In genomic region chr14:31237101-31237882, GRCm38 (mm10) we compare ENCODE assay signal across 12 mouse cellular contexts. TPM values are rescaled to one million over a fixed set of nuclear protein-coding genes. Genes with fewer than 3 reads are reported as not detected.
DNase-seq lines count a peak whose midpoint lies in the region; ATAC-seq and TF ChIP-seq lines count a peak whose summit lies in the region.
"Had no signal": no experiment of that assay in that cellular context is flagged by ENCODE, and none has a peak within 500 bp of the region (broad histone marks: within the 10 kb centered on the region; RNA-seq: fewer than 3 reads in every experiment).

No protein-coding gene starts in this region.

- no peak overlapping the region for H3K9ac ChIP-seq in embryonic facial prominence, embryonic 13.5 days
- no peak overlapping the region for H3K9ac ChIP-seq in lung, postnatal 0 days (replicated peaks; ENCODE audit: low read depth)
- no peak overlapping the region for H3K9ac ChIP-seq in midbrain, embryonic 15.5 days
- no peak overlapping the region for H3K9ac ChIP-seq in forebrain, embryonic 14.5 days (ENCODE audit: low read length)
- H3K9ac ChIP-seq: forebrain, postnatal 0 days; liver, embryonic 13.5 days had no signal

- H3K27me3 ChIP-seq in embryonic facial prominence, embryonic 13.5 days = no peaks in the 10 kb centered on the region
- H3K27me3 ChIP-seq in embryonic facial prominence, embryonic 10.5 days (replicated peaks; ENCODE audit: low read depth, poor library complexity, severe bottlenecking) = no peaks in the 10 kb centered on the region
- H3K27me3 ChIP-seq in lung, postnatal 0 days (replicated peaks; ENCODE audit: insufficient read depth, low read length) = no peaks in the 10 kb centered on the region
- H3K27me3 ChIP-seq in midbrain, embryonic 15.5 days (replicated peaks) = no peaks in the 10 kb centered on the region
- H3K27me3 ChIP-seq in forebrain, embryonic 14.5 days (replicated peaks; ENCODE audit: control insufficient read depth, insufficient read depth, low read length) = no peaks in the 10 kb centered on the region

- TF ChIP-seq CTCF in lung, postnatal 0 days (IDR thresholded peaks at IDR 0.05) = no peak

- no peak overlapping the region for H3K4me2 ChIP-seq in embryonic facial prominence, embryonic 13.5 days
- H3K4me2 ChIP-seq in lung, postnatal 0 days (replicated peaks; ENCODE audit: low read depth, low read length) = no peak overlapping the region
- H3K4me2 ChIP-seq in midbrain, embryonic 15.5 days = no peak overlapping the region
- H3K4me2 ChIP-seq in forebrain, embryonic 14.5 days (ENCODE audit: low read length) = no peak overlapping the region
- H3K4me2 ChIP-seq: liver, embryonic 13.5 days had no signal

- no peaks in the 10 kb centered on the region for H3K36me3 ChIP-seq in embryonic facial prominence, embryonic 13.5 days
- peaks cover 7% of the 10 kb centered on the region; the same call in 1 of the 2 replicates for H3K36me3 ChIP-seq in embryonic facial prominence, embryonic 10.5 days (replicated peaks)
- H3K36me3 ChIP-seq in lung, postnatal 0 days (ENCODE audit: insufficient read depth, low read length) = no peaks in the 10 kb centered on the region
- no peaks in the 10 kb centered on the region for H3K36me3 ChIP-seq in midbrain, embryonic 15.5 days (replicated peaks)
- H3K36me3 ChIP-seq in forebrain, embryonic 14.5 days (ENCODE audit: control insufficient read depth, insufficient read depth, low read length) = no peaks in the 10 kb centered on the region
- H3K36me3 ChIP-seq: liver, embryonic 13.5 days had no signal

- H3K9me3 ChIP-seq in embryonic facial prominence, embryonic 13.5 days = no peaks in the 10 kb centered on the region
- H3K9me3 ChIP-seq in embryonic facial prominence, embryonic 10.5 days = no peaks in the 10 kb centered on the region
- H3K9me3 ChIP-seq in lung, postnatal 0 days (ENCODE audit: low read length) = no peaks in the 10 kb centered on the region
- H3K9me3 ChIP-seq in midbrain, embryonic 15.5 days = no peaks in the 10 kb centered on the region
- H3K9me3 ChIP-seq in forebrain, embryonic 14.5 days (replicated peaks; ENCODE audit: control insufficient read depth, low read length) = no peaks in the 10 kb centered on the region
- H3K9me3 ChIP-seq: liver, embryonic 13.5 days had no signal

- 0 out of 2 replicates have a peak overlapping the region, but pooled peaks have one; percentile 39 for H3K27ac ChIP-seq in embryonic facial prominence, embryonic 13.5 days
- no peak overlapping the region for H3K27ac ChIP-seq in embryonic facial prominence, embryonic 10.5 days (replicated peaks)
- H3K27ac ChIP-seq in lung, postnatal 0 days (ENCODE audit: low read length) = peak overlapping the region; percentile 78
- H3K27ac ChIP-seq in midbrain, embryonic 15.5 days = no peak overlapping the region
- no peak overlapping the region for H3K27ac ChIP-seq in forebrain, embryonic 14.5 days (ENCODE audit: low read depth, low read length)
- H3K27ac ChIP-seq: liver, embryonic 13.5 days had no signal

- TF ChIP-seq EP300 in lung, postnatal 0 days (IDR thresholded peaks at IDR 0.05) = peak; percentile 84

- peaks cover 2% of the 10 kb centered on the region; the same call in 1 of the 2 replicates for H3K4me1 ChIP-seq in embryonic facial prominence, embryonic 13.5 days
- peaks cover 16% of the 10 kb centered on the region for H3K4me1 ChIP-seq in embryonic facial prominence, embryonic 10.5 days
- H3K4me1 ChIP-seq in lung, postnatal 0 days (ENCODE audit: insufficient read depth, low read depth, low read length) = 0 out of 2 replicates have a peak, but pooled peaks cover 6% of the 10 kb centered on the region
- no peaks in the 10 kb centered on the region for H3K4me1 ChIP-seq in midbrain, embryonic 15.5 days
- no peaks in the 10 kb centered on the region for H3K4me1 ChIP-seq in forebrain, embryonic 14.5 days (ENCODE audit: control insufficient read depth, insufficient read depth, low read length)

- no peak for DNase-seq in embryonic facial prominence, embryonic 10.5 days (ENCODE audit: low spot score)
- peak; percentile 75 for DNase-seq in adrenal gland, adult 2 months
- DNase-seq in gastrocnemius, adult 8-10 months (ENCODE audit: low spot score in 2 of 2) = peak; percentile 58 to 59
- peak; percentile 96 for DNase-seq in lung, postnatal 0 days (ENCODE audit: low spot score)
- no peak for DNase-seq in cerebellum, adult 11 months
- no peak for DNase-seq in forebrain, embryonic 14.5 days (ENCODE audit: low spot score)
- DNase-seq: forebrain, postnatal 0 days; liver, embryonic 13.5 days; right cerebral cortex, postnatal 4 days had no signal

- H3K4me3 ChIP-seq in embryonic facial prominence, embryonic 13.5 days = no peak overlapping the region
- no peak overlapping the region for H3K4me3 ChIP-seq in embryonic facial prominence, embryonic 10.5 days
- no peak overlapping the region for H3K4me3 ChIP-seq in lung, postnatal 0 days (ENCODE audit: low read depth, low read length)
- H3K4me3 ChIP-seq in midbrain, embryonic 15.5 days = no peak overlapping the region
- no peak overlapping the region for H3K4me3 ChIP-seq in forebrain, embryonic 14.5 days (ENCODE audit: low read depth, low read length)
- H3K4me3 ChIP-seq: liver, embryonic 13.5 days had no signal

- no peak for ATAC-seq in embryonic facial prominence, embryonic 13.5 days (ENCODE audit: insufficient number of reproducible peaks, insufficient read depth, low FRiP score, low TSS enrichment, low read depth)
- ATAC-seq in lung, postnatal 0 days = peak; percentile 67
- ATAC-seq in midbrain, embryonic 15.5 days (replicated peaks) = no peak
- ATAC-seq in forebrain, embryonic 14.5 days = no peak
- ATAC-seq: forebrain, postnatal 0 days had no signal

- WGBS in embryonic facial prominence, embryonic 13.5 days = 78% methylated on average over 7 of the region's 7 CpGs
- 86% methylated on average over 7 of the region's 7 CpGs for WGBS in embryonic facial prominence, embryonic 10.5 days
- WGBS in lung, postnatal 0 days = 46% methylated on average over 7 of the region's 7 CpGs
- 88% methylated on average over 7 of the region's 7 CpGs for WGBS in midbrain, embryonic 15.5 days
- WGBS in forebrain, embryonic 14.5 days = 87% methylated on average over 7 of the region's 7 CpGs

RNA-seq across cellular contexts. Expression of gene Phf7, which starts 13.8 kb away (rescaled TPM):
- polyA plus RNA-seq in embryonic facial prominence, embryonic 13.5 days (2015; fragmentation: Nextera tagmentation; extraction: Ambion mirVana) = 12.4 and 14.3 TPM in 2 replicates
- 12.0 and 12.8 TPM in 2 replicates for polyA plus RNA-seq in embryonic facial prominence, embryonic 10.5 days (2016; fragmentation: Nextera tagmentation; extraction: Ambion mirVana)
- 1 to 10 TPM; 6.1 to 7.3 TPM for total RNA-seq in adrenal gland, adult 2 months (2021)
- polyA plus RNA-seq in adrenal gland, adult 2 months (2012; rRNA removed) = 4.6 and 4.8 TPM in 2 replicates
- 10 to 100 TPM; 11.2 to 11.7 (median 11.6) TPM for total RNA-seq in gastrocnemius, adult 8-10 months (2022)
- 17.7 and 18.8 TPM in 2 replicates for polyA plus RNA-seq in lung, postnatal 0 days (2015; fragmentation: Nextera tagmentation; extraction: Ambion mirVana)
- 9.9 TPM in 2 replicates for polyA plus RNA-seq in midbrain, embryonic 15.5 days (2015; fragmentation: Nextera tagmentation; extraction: Ambion mirVana)
- 11.6 and 13.2 TPM in 2 replicates for polyA plus RNA-seq in forebrain, embryonic 14.5 days (2014; fragmentation: Nextera tagmentation; extraction: Ambion mirVana)

RNA-seq across cellular contexts. Expression of gene Bap1, which starts 14.0 kb away (rescaled TPM):
- polyA plus RNA-seq in embryonic facial prominence, embryonic 13.5 days (2015; fragmentation: Nextera tagmentation; extraction: Ambion mirVana) = 90.3 and 93.1 TPM in 2 replicates
- polyA plus RNA-seq in embryonic facial prominence, embryonic 10.5 days (2016; fragmentation: Nextera tagmentation; extraction: Ambion mirVana) = 139 and 144 TPM in 2 replicates
- 10 to 100 TPM; 59.5 to 60.5 TPM for total RNA-seq in adrenal gland, adult 2 months (2021)
- 63.2 and 72.0 TPM in 2 replicates for polyA plus RNA-seq in adrenal gland, adult 2 months (2012; rRNA removed)
- 10 to 100 TPM; 46.3 to 57.2 (median 48.7) TPM for total RNA-seq in gastrocnemius, adult 8-10 months (2022)
- 38.1 and 38.7 TPM in 2 replicates for polyA plus RNA-seq in lung, postnatal 0 days (2015; fragmentation: Nextera tagmentation; extraction: Ambion mirVana)
- polyA plus RNA-seq in midbrain, embryonic 15.5 days (2015; fragmentation: Nextera tagmentation; extraction: Ambion mirVana) = 124 and 130 TPM in 2 replicates
- 93.9 and 105 TPM in 2 replicates for polyA plus RNA-seq in forebrain, embryonic 14.5 days (2014; fragmentation: Nextera tagmentation; extraction: Ambion mirVana)

RNA-seq across cellular contexts. Expression of gene Sema3g, which starts 19.6 kb away (rescaled TPM):
- polyA plus RNA-seq in embryonic facial prominence, embryonic 13.5 days (2015; fragmentation: Nextera tagmentation; extraction: Ambion mirVana) = 1.2 and 1.3 TPM in 2 replicates
- polyA plus RNA-seq in embryonic facial prominence, embryonic 10.5 days (2016; fragmentation: Nextera tagmentation; extraction: Ambion mirVana) = 0.76 and 0.79 TPM in 2 replicates
- total RNA-seq in adrenal gland, adult 2 months (2021) = 10 to 100 TPM in 1 of 2 experiments, 1 to 10 TPM in 1; 5.2 to 11.2 TPM
- 8.7 and 10.9 TPM in 2 replicates for polyA plus RNA-seq in adrenal gland, adult 2 months (2012; rRNA removed)
- 1 to 10 TPM; 3.8 to 4.9 (median 4.5) TPM for total RNA-seq in gastrocnemius, adult 8-10 months (2022)
- 4.7 and 5.7 TPM in 2 replicates for polyA plus RNA-seq in lung, postnatal 0 days (2015; fragmentation: Nextera tagmentation; extraction: Ambion mirVana)
- polyA plus RNA-seq in midbrain, embryonic 15.5 days (2015; fragmentation: Nextera tagmentation; extraction: Ambion mirVana) = 0.65 and 0.86 TPM in 2 replicates
- 0.23 and 0.25 TPM in 2 replicates for polyA plus RNA-seq in forebrain, embryonic 14.5 days (2014; fragmentation: Nextera tagmentation; extraction: Ambion mirVana)
- total RNA-seq: megakaryocyte-erythroid progenitor cell, adult 5-6 weeks had no signal

RNA-seq across cellular contexts. Expression of gene Nisch, which starts 20.5 kb away (rescaled TPM):
- 415 and 428 TPM in 2 replicates for polyA plus RNA-seq in embryonic facial prominence, embryonic 13.5 days (2015; fragmentation: Nextera tagmentation; extraction: Ambion mirVana)
- polyA plus RNA-seq in embryonic facial prominence, embryonic 10.5 days (2016; fragmentation: Nextera tagmentation; extraction: Ambion mirVana) = 476 and 493 TPM in 2 replicates
- 100 to 1,000 TPM; 249 to 309 TPM for total RNA-seq in adrenal gland, adult 2 months (2021)
- 412 and 462 TPM in 2 replicates for polyA plus RNA-seq in adrenal gland, adult 2 months (2012; rRNA removed)
- 10 to 100 TPM; 49.1 to 60.3 (median 53.8) TPM for total RNA-seq in gastrocnemius, adult 8-10 months (2022)
- polyA plus RNA-seq in lung, postnatal 0 days (2015; fragmentation: Nextera tagmentation; extraction: Ambion mirVana) = 196 and 224 TPM in 2 replicates
- 420 and 426 TPM in 2 replicates for polyA plus RNA-seq in midbrain, embryonic 15.5 days (2015; fragmentation: Nextera tagmentation; extraction: Ambion mirVana)
- polyA plus RNA-seq in forebrain, embryonic 14.5 days (2014; fragmentation: Nextera tagmentation; extraction: Ambion mirVana) = 217 and 277 TPM in 2 replicates

RNA-seq across cellular contexts. Expression of gene Tnnc1, which starts 29.2 kb away (rescaled TPM):
- polyA plus RNA-seq in embryonic facial prominence, embryonic 13.5 days (2015; fragmentation: Nextera tagmentation; extraction: Ambion mirVana) = 34.6 and 38.8 TPM in 2 replicates
- polyA plus RNA-seq in embryonic facial prominence, embryonic 10.5 days (2016; fragmentation: Nextera tagmentation; extraction: Ambion mirVana) = 3.0 and 6.2 TPM in 2 replicates
- 1 to 10 TPM; 1.3 to 1.7 TPM for total RNA-seq in adrenal gland, adult 2 months (2021)
- 0.36 TPM in 1 of 2 replicates, not detected in the other for polyA plus RNA-seq in adrenal gland, adult 2 months (2012; rRNA removed)
- total RNA-seq in gastrocnemius, adult 8-10 months (2022) = 100 to 1,000 TPM; 451 to 634 (median 529) TPM
- polyA plus RNA-seq in lung, postnatal 0 days (2015; fragmentation: Nextera tagmentation; extraction: Ambion mirVana) = 77.2 and 87.2 TPM in 2 replicates
- 2.9 and 4.6 TPM in 2 replicates for polyA plus RNA-seq in midbrain, embryonic 15.5 days (2015; fragmentation: Nextera tagmentation; extraction: Ambion mirVana)
- 1.2 and 1.3 TPM in 2 replicates for polyA plus RNA-seq in forebrain, embryonic 14.5 days (2014; fragmentation: Nextera tagmentation; extraction: Ambion mirVana)

Comparison
In these comparisons a context has a peak if more than half of its experiments do, and no peak if none do; other contexts are left out.
1. H3K27ac ChIP-seq: peak in embryonic facial prominence, embryonic 13.5 days (single experiment) and lung, postnatal 0 days (single experiment); none in embryonic facial prominence, embryonic 10.5 days (single experiment), midbrain, embryonic 15.5 days (single experiment) and forebrain, embryonic 14.5 days (single experiment).
2. DNase-seq: peak in adrenal gland, adult 2 months (single experiment), gastrocnemius, adult 8-10 months (2 of 2) and lung, postnatal 0 days (single experiment); none in embryonic facial prominence, embryonic 10.5 days (single experiment), cerebellum, adult 11 months (single experiment) and forebrain, embryonic 14.5 days (single experiment).